Mouse (Mus musculus) liver, embryonic 14.5 days (tissue): ENCODE measurements around the gene Opn3. TPM values are rescaled to one million over a fixed set of nuclear protein-coding genes. Genes with fewer than 3 reads are reported as not detected.

ENCODE experiments used
- ATAC-seq: fragments of 200-750 bp; cut with Nextera tagmentation; 2 replicates; pipeline ENCODE4 v1.8.0; 2017; ENCODE audit warnings: moderate number of reproducible peaks, mild to moderate bottlenecking, moderate library complexity; ENCODE audit not compliant: insufficient read depth
- DNase-seq, 3 experiments: peaks; one replicate each; pipeline ENCODE4 v3.0.0-alpha.2; 2012 to 2013; ENCODE audit warnings: low read depth in 3 of 3, low spot score in 3 of 3
- H3K27ac ChIP-seq: fragments of 300-500 bp; sonication (generic); 2 replicates; pipeline ENCODE4 v1.5.1; 2014; ENCODE audit warnings: moderate library complexity, mild to moderate bottlenecking, control low read depth, inconsistent platforms
- H3K27me3 ChIP-seq: fragments of 300-500 bp; sonication (generic); 2 replicates; pipeline ENCODE4 v1.6.1; 2014; ENCODE audit warnings: mild to moderate bottlenecking, low read length, moderate library complexity; ENCODE audit not compliant: control insufficient read depth, insufficient read depth
- H3K36me3 ChIP-seq: fragments of 300-500 bp; sonication (generic); replicated peaks from 2 replicates; pipeline ENCODE4 v1.6.1; 2014; ENCODE audit warnings: low read depth; ENCODE audit not compliant: control insufficient read depth, insufficient read depth
- H3K4me1 ChIP-seq, 2 experiments: fragments of 200-500 bp in 1 of 2; fragments of 300-500 bp in 1 of 2; sonication (generic) in 1 of 2; replicated peaks; 2 replicates each; pipeline ENCODE4 v1.6.1; 2012 to 2014; ENCODE audit warnings: antibody characterized with exemption in 1 of 2, inconsistent platforms in 1 of 2, low read length in 1 of 2; ENCODE audit not compliant: control insufficient read depth in 2 of 2, insufficient read depth in 2 of 2
- H3K4me2 ChIP-seq: fragments of 300-500 bp; sonication (generic); 2 replicates; pipeline ENCODE4 v1.6.1; 2014; ENCODE audit warnings: low read depth, mild to moderate bottlenecking, control low read depth, moderate library complexity
- H3K4me3 ChIP-seq, 2 experiments: fragments of 200-500 bp in 1 of 2; fragments of 300-500 bp in 1 of 2; sonication (generic) in 1 of 2; 2 replicates each; pipeline ENCODE4 v1.5.1; 2012 to 2014; ENCODE audit warnings: low read depth in 2 of 2, low read length in 2 of 2, mild to moderate bottlenecking in 2 of 2, control low read depth in 1 of 2, inconsistent platforms in 1 of 2, moderate library complexity in 1 of 2; ENCODE audit not compliant: insufficient read depth in 1 of 2
- H3K9ac ChIP-seq: fragments of 300-500 bp; sonication (generic); replicated peaks from 2 replicates; pipeline ENCODE4 v1.6.1; 2014; ENCODE audit warnings: mild to moderate bottlenecking, control low read depth, moderate library complexity
- H3K9me3 ChIP-seq: fragments of 300-500 bp; sonication (generic); 2 replicates; pipeline ENCODE4 v1.6.1; 2016; ENCODE audit warnings: low read length, mixed read lengths; ENCODE audit not compliant: control insufficient read depth
- CTCF ChIP-seq: IDR thresholded peaks from 2 replicates; pipeline ENCODE4 v1.5.1; 2016; ENCODE audit warnings: antibody characterized with exemption, low read depth, control low read depth
- EP300 ChIP-seq: IDR thresholded peaks from 2 replicates; pipeline ENCODE4 v1.6.1; 2016; ENCODE audit warnings: antibody characterized with exemption, low read depth
- WGBS: fragments of 180-500 bp; shearing (Covaris S2); extraction: QIAGEN DNeasy Blood & Tissue Kit; methylation state at CpG from one replicate; pipeline ENCODE4 v1.1.7; 2014; ENCODE audit not compliant: insufficient replicate concordance; 5-methylcytosine and 5-hydroxymethylcytosine counted together
- polyA plus RNA-seq, 2 experiments: library from polyadenylated mRNA; depleted of rRNA in 1 of 2; stranded (reverse) in 1 of 2; unstranded in 1 of 2; fragments of >200 nt; fragmentation: Nextera tagmentation in 1 of 2; extraction: Ambion mirVana in 1 of 2; gene quantifications; 2 replicates each; pipeline versions ENCODE4 v1.2.1 to v1.2.3; 2012 to 2014

Opn3 gene
- polyA plus RNA-seq (2012; rRNA removed): 0.50 and 0.54 TPM in 2 replicates
- 1.1 TPM in 2 replicates for polyA plus RNA-seq (2014; fragmentation: Nextera tagmentation; extraction: Ambion mirVana)

GRCm38 (mm10) chr1:175692246-175692996, at the start of gene Opn3, which contains the start of gene Chml:
Gene Opn3, minus strand, starts transcription at chr1:175692776.
Gene Chml, minus strand, starts transcription at chr1:175692901.
- Histone ChIP-seq H3K27me3 (no peaks in the 10 kb centered on the region), H3K4me1 (peaks cover 6 to 10% of the 10 kb centered on the region in 2 experiments), H3K9me3 (no peaks in the 10 kb centered on the region), H3K4me3 (peak within 1 kb of the TSS; percentile 77 to 90), H3K9ac (peak within 1 kb of the TSS; percentile 75), H3K27ac (peak within 1 kb of the TSS; percentile 7), H3K36me3 (no peaks in the 10 kb centered on the region), H3K4me2 (peak within 1 kb of the TSS; percentile 93)
- WGBS: under 1% methylated on average over 62 of the region's 73 CpGs
- DNase-seq (peak; percentile 95 to 97 (median 97)), ATAC-seq (peak; percentile 95)
- TF ChIP-seq EP300 (no peak), CTCF (no peak)

- DNase-seq (no peak), ATAC-seq (no peak)
- Histone ChIP-seq H3K4me2 (no peak overlapping the region), H3K36me3 (no peaks in the 10 kb centered on the region), H3K4me3 (no peak overlapping the region), H3K27ac (no peak overlapping the region), H3K4me1 (no peaks in the 10 kb centered on the region), H3K9me3 (no peaks in the 10 kb centered on the region), H3K9ac (no peak overlapping the region), H3K27me3 (no peaks in the 10 kb centered on the region)
- TF ChIP-seq CTCF (no peak), EP300 (no peak)
- WGBS: 30% methylated on average over 7 of the region's 7 CpGs
These were observed 33.2 kb upstream of the Opn3 start for GRCm38 (mm10) chr1:175725771-175726170.

- Histone ChIP-seq H3K27me3 (no peaks in the 10 kb centered on the region), H3K4me3 (no peak overlapping the region), H3K36me3 (no peaks in the 10 kb centered on the region), H3K9me3 (no peaks in the 10 kb centered on the region), H3K4me2 (no peak overlapping the region), H3K9ac (no peak overlapping the region), H3K4me1 (no peaks in the 10 kb centered on the region), H3K27ac (no peak overlapping the region)
- WGBS: 67% methylated on average over 9 of the region's 9 CpGs
- TF ChIP-seq EP300: no peak
- TF ChIP-seq CTCF: no peak
- no peak for ATAC-seq
- DNase-seq: no peak
These were observed 24.3 kb upstream of the Opn3 start for GRCm38 (mm10) chr1:175716832-175717231.

GRCm38 (mm10) chr1:175712338-175712909, 19.8 kb upstream of the Opn3 start:
- no peak for TF ChIP-seq CTCF
- no peak for TF ChIP-seq EP300
- H3K4me1 ChIP-seq: no peaks in the 10 kb centered on the region
- no peak overlapping the region for H3K4me3 ChIP-seq
- no peak overlapping the region for H3K9ac ChIP-seq
- no peaks in the 10 kb centered on the region for H3K36me3 ChIP-seq
- 62% methylated on average over 11 of the region's 11 CpGs for whole genome bisulfite sequencing
- no peak overlapping the region for H3K4me2 ChIP-seq
- H3K27me3 ChIP-seq: no peaks in the 10 kb centered on the region
- no peak for DNase-seq
- no peaks in the 10 kb centered on the region for H3K9me3 ChIP-seq
- no peak overlapping the region for H3K27ac ChIP-seq
- ATAC-seq: no peak

GRCm38 (mm10) chr1:175708013-175708412, 15.4 kb upstream of the Opn3 start:
- H3K4me2 ChIP-seq: no peak overlapping the region

More at GRCm38 (mm10) chr1:175708013-175708412, 15.4 kb upstream of the Opn3 start:
- H3K4me1 ChIP-seq: no peaks in the 10 kb centered on the region
- no peak overlapping the region for H3K9ac ChIP-seq
- H3K9me3 ChIP-seq: no peaks in the 10 kb centered on the region
- ATAC-seq (no peak), DNase-seq (no peak)
- H3K36me3 ChIP-seq: no peaks in the 10 kb centered on the region
- H3K27ac ChIP-seq: no peak overlapping the region
- H3K27me3 ChIP-seq: no peaks in the 10 kb centered on the region
- H3K4me3 ChIP-seq: no peak overlapping the region
- no peak for TF ChIP-seq EP300
- TF ChIP-seq CTCF: no peak
